Mouse (Mus musculus) testis, postnatal 10 days (tissue): Measurements from ENCODE around the gene Clhc1.
"Not testable (repeated sequence)": the region's sequence is repeated elsewhere in the genome, so short reads cannot be mapped to it uniquely, and the experiment has no call there.

Source experiments
- DNase-seq: peaks from one replicate; pipeline ENCODE4 v3.0.0; 2021; ENCODE audit warnings: low spot score

Clhc1 gene

DNA sequence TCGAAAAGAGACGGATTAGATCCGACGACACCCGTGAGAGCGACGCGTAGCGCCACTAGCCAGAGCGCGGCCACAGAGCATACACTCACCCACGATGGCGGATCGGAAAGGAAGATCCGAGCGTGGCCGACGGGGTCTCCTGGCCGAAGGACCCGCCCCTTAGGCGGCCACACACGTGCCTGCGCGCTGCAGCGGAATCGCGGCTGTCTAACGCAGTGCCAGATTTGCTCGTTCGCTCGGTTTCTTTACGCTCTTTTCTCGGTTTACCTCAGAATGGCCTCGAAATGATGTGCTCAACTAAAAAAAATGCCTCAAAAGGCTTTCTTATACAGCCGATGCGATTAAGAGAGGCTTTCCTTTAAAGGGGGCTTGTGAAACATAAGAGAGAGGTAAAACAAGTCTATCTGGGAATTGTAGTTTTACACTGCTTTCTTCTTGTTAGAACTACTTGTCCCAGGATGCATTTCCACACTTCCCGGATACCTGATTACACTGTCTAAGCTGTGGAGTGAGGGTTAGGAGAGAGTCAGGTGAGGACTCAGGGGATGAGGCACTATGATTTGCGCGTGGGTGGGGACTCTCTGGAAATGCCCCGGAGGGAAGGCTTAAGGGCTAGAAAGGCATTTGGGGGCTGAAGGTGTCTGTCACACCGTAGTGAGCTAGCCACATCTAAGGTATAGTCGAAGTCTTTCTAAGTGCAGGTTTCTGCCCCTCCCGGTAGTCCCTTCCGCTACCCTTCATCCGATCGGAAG lies at the start of gene Clhc1, which contains the start of gene Rps27a:
TSS of gene Clhc1 (plus strand) at position 199 of the 752 bp plus-strand sequence.
TSS of gene Rps27a (minus strand) at position 358 of the 752 bp plus-strand sequence.
- peak; percentile 97 for DNase-seq

DNA sequence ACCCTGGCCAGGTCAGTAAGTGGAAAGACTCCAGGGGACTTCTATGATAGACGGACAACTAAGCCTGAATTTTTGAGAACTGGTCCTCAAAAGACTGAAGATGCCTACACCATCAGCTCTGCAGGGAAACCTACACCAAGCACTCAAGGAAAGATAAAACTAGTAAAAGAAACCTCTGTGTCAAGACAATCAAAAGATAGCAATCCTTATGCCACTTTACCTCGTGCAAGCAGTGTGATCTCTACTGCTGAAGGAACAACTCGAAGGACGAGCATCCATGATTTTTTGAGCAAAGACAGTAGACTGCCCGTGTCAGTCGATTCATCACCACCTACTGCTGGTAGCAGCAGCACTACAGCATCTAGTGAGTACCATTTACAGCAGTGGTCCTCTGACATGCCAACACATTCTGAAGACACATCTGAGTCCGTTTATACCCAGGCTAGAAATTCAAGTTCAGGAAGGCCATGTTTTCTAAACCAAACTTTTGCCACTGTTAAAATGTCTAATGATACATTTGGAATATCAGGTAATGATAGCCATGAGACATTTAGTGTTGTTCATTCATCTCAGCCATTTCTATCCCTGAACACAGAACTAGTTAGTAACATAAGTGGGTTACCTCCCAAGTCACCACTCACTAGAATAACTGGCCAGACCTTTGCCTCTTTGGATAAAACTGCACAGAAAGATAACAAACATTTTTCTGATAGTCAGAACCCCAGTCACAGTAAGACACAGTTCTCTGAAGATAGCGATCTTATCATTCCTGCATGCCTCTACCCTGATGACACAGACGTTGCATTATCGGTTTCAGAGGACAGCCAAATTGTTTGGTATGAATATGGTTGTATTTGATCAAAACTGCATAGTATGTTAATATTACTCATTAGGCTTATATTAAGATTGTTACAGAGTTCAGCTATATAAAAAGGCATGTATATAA lies 43.5 kb upstream of the Clhc1 start:
- no peak for DNase-seq

DNA sequence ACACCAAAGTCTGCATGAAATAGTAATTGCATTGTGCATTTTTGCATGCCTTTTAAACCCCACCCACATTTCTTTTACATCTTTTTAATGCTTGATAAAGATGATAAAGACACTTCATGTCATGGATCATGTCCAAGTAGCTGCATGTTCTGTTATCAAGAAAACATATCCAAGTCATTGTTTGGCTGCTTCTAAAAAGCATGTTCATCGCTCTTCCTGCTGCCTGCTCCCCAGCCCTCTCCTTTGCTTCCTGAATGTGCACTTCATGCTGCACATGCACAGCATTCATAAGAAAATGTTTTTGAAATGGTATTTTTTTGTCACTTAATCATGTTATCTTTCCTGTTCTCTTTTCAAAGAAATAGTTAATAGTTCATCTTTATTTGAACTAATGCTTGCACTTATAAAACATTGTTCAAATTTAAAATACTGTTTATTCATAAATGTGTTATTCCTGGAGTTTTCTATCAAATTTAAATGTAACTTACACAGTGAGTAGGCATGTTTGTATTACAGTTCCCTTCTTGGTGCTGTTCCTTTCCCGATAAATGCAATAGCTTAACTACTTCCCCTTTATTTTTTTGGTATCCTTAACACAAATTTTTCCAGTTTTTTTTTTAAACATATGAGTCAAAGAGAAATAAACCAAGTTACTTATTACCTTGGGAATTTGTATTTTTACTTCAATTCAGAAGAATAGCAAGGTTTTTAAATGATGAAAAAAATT lies 42.7 kb upstream of the Clhc1 start:
- no peak for DNase-seq

DNA sequence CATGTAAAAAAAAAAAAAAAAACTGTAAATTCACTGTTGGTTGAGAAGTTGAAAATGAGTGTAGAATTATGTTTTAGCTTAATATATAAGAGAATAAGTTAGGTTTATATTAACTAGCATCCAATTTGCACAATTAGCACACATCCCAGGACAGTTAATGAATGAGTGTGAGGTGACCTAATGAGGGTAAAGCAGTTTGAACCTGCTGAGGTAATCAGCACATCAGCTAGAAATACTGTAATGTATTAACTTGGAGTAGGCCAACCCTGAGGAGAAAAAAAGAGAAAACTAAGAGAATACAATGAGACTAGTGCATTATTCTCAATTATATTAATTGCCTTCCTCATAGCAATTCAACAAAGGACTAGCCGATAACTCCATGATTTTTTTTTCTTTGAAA lies 38.3 kb upstream of the Clhc1 start:
- DNase-seq: no peak

DNA sequence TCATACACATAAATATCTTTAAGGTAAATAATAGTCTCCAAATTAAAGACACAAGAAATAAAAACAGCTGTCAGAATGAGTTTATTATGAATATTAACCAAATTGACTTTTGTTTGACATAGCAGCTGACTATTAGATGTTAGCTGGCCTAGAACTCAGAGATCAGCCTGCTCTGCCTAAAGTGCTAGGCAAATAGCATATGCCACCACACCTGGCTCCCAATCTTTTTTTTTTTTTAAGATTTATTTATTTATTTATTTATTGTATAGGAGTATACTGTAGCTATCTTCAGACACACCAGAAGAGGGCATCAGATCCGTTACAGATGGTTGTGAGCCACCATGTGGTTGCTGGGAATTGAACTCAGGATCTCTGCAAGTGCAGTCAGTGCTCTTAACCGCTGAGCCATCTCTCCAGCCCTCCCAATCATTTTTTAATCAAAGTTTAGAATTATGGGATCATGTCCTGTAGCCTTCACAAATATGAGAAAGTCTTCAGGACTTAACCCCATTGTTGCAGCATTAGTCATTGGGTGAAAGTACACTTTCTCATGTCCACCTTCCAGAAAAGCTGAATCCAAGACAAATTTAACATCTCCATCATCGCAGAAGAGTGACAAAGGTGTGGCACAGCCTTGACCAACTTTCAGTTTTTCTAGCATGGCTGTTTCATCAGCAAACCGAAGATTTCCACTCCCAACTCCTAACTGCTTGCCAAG lies 34.8 kb upstream of the Clhc1 start:
- DNase-seq: no peak

DNA sequence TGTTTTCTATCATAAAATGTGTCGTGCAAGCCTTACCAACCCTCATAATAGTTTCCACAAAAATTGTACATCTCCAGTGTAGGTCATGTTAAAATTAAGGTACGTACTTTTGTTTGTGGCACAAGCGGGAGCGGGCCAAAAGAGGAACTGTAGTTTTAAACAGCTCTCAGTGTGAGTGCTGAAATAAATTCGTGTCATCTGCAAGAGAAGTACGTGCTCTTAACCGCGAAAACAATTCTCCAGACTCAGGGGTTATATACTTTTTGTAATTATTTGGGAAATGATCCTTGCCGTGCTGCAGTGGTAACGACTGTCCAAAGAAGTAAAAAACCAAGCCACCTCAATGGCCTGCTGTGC lies 33.4 kb upstream of the Clhc1 start:
- DNase-seq: no peak

DNA sequence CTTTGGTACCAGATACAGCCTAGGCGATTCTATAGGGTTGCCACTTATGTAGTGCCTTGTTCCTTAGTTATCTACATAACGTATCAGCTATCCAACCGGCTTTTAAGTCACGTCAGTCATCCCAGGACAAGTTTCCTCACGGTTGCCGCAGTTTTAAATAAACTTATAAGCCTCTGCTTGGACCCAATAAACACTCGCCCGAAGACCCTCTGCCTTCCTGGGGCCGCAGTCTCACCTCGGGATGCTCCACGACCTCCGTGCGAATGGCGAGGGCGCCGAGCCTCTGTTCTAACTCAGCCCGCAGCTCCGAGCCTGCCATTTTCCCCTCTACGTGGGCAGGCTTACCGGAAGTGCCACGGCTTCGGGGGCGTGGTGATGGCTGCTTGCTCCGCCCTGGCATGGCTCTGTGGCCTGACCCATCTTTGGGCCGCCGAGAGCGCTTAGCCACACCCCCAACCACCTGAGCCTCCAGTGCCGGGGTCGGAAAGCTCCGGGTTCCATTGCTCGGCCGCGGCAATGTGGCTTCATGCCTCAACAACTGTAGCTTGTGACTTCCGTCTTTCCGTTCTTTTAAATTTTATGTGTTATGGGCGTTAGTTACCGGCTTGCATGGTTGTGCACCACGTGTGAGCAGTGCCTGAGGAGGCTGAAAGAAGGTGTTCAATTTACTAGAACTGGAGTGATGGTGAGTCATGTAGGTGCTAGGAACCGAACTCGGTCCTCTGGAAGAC lies 32.9 kb upstream of the Clhc1 start, which contains the start of gene Prorsd1:
TSS of gene Prorsd1 (minus strand) at position 352 of the 731 bp plus-strand sequence.
- DNase-seq: peak; percentile 95

DNA sequence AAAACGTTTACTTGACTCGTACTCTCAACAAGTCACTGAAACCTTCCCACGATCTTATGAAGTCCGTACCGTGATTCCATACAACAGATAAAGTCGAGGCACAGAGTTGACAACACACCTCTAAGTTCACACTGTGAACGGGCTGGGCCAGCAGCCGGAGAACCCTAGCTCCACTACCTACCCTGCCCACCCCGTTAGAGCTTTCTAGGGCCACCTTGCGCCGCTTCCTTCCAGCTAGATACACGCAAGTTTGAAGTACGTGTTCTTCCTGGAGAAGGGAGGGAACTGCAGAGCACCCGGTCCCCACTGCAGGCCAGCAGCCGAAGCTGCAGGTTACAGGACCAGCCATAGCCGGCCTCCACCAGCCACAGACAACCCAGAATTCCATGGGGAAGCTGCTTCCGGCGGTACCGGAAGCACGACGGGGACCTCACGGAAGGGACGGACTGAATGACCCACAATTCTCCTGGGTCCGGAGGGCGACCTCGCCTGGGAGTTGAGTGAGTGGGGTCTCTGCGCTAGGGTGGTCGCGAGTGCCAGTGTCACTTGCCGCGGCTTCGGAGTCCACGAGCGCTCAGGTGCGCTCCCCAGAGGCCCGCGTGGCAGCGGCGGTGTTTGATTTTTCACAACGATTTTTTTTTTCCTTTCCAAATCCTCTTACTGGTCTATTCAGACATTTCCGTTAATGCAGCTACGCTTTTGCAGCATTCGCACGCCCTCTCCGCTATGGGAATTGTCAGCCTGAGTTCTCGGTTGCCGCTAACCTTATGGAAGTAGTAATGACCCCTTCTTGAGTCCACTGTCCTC lies 21.6 kb upstream of the Clhc1 start, which contains the start of gene Mtif2:
TSS of gene Mtif2 (plus strand) at position 421 of the 807 bp plus-strand sequence.
- peak; percentile 85 for DNase-seq

DNA sequence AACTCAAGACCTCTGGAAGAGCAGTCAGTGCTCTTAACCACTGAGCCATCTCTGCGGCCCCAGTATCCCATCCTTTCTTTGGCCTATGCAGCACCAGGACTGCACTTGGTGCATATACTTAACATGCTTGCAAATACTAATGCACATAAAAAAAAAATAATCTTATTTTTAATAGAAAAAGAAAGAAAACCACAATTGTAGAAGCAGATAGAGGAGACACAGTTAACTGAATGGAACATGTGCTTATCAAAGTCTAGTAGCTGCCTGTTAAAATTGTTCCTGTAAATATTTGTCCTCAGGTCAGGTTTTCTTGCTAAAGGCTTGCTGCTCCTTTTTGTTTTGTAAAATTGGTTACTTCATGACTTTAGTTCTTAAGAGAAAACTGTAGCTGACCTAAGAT lies 9.5 kb upstream of the Clhc1 start:
- no peak for DNase-seq

DNA sequence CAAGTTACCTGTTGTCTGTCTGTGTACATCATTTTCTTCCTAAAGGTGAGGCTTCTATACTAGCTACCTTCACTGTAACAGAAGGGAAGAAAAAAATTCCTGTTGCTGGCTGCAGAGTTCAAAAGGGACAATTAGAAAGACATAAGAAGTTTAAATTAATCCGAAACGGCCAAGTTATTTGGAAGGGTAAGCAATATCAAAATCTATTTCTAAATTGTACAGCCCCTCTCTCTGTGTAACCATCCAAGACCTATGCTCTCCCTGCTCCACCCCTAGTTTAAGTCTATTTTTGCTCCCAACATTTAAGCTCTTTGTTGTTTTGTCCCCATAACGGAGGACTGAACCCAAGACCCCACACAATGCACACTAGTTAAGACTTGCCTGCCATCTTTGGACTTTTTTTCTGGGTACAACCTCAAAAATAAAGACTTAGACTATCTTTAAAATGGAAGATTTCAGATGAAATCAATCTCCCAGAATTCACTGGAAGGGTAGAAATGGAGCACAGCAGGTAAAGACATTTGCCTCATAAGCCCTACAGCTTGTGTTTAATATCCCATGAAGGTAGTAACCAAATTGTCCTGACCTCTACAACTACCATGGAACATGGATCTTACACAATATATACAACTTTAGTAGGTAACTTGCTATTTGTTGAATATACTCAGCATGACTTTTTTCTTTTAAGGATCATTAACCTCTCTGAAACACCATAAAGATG lies 3.4 kb upstream of the Clhc1 start:
- no peak for DNase-seq

DNA sequence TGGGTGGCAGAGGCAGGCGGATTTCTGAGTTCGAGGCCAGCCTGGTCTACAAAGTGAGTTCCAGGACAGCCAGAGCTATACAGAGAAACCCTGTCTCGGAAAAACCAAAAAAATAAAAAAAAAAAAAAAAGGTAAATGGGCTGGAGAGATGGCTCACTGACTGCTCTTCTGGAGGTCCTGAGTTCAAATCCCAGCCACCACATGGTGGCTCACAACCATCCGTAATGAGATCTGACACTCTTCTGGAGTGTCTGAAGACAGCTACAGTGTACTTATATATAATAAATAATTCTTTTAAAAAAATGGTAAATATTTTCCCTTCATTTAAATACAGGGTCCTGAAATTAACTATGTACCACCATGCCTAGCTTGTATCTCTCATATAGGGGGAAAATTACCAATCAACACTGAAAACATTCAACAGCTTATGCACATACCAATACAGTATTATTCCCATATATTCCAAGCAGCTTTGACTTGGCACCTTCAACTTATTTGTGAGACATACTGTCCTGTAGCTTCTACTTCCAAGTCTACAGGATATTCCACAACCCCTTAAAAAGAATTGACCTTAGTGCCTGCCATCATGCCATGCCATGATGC lies 2.5 kb upstream of the Clhc1 start:
- not testable (repeated sequence) for DNase-seq

DNA sequence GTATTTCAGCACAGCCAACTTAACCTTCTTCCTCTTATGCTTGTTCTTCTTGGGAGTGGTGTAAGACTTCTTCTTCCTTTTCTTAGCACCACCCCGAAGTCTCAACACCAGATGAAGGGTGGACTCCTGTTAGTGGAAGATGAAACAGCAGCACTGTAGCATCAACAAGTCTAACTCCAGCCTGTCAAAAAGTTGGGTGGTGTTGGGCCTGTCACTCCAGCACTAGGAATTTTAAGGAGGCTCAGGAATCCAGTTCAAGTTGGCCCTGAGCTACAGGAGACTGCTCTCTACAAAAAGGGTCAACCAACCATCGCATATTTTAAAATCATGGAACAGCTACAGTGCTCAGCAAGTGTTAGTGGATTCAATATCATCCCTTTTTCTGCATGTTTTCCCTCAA lies 1.5 kb upstream of the Clhc1 start:
- DNase-seq: not testable (repeated sequence)

DNA sequence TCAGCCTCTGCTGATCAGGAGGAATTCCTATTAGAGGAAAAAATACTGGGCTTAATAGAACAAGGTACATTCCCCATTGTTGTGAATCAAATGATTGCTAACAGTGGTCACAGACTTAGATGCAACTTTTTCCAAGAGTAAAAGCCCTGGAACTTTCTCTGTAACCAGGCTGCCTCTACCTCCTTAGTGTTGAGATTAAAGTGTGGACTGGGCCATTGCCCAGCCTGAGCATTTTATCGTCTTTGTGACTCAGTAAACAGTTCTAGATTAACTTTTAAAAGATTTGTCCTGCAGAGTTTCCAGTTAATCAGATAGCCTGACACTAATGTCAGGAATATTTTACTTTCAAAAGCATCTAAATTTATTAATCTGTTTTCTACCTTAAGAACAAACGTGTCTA lies 988 bp upstream of the Clhc1 start:
- no peak for DNase-seq

DNA sequence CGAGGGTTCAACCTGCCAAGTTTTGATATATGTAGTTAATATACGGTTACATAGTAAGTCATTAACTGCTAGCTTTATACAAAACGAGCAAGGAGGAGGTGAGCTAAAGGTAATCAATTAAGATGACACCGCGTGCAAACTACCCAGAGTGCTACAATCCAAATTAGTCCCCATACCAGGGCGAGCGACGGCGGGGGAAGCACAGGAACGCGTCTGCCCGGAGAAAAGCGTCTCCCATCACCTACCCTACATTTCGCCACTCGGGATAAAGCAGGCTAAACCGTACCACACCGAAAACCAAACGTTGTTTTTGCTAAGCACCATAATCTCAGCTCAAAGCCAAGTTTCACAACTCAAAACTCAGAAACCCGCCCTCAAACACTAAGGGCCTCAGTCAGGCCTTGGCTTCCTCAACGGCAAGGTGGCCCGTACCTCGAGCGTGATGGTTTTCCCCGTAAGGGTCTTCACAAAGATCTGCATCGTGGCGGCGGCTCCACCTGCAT lies 450 bp upstream of the Clhc1 start:
- no peak for DNase-seq

DNA sequence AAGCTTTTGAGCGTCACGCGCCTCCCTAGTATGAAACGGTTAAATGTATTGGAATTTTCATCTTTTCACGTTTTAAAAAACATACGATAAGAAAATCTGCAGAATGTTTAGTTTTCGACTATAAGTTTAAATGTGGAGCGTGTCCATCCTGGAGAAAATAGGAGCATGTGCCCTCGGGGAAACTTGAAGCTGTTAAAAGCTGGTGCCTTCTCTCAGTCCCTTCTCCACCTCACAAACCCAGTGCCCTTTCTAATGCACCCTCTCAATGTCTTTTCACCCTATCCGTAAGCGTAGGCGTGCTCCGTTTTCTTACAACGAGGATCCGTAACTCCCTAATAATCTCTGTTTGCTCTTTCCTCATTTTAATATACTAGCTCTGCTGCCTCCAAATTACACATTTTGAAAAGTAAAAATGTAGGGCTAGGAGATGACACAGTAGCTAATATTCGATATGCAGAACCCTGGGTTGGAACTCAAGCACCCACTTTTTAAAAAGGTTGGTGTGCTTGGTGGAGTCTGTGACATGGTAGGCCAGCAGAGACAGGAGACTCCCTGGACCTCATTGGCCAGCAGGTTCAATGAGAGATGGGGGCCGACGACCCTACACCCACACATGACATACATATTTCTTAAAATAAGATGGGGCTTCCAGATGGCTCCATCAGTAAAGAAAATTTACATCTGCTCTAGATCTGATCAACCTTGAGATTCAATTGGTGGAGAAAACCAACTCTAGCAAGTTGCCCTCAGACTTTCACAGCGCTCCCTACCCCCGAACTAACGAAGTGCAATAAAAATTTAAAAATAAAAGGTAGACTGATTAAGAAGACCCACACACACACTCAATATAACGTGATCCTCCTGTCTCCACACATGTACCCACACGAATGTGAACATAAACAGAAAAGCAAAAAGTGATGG lies 1.0 kb downstream of the Clhc1 start:
- DNase-seq: no peak

DNA sequence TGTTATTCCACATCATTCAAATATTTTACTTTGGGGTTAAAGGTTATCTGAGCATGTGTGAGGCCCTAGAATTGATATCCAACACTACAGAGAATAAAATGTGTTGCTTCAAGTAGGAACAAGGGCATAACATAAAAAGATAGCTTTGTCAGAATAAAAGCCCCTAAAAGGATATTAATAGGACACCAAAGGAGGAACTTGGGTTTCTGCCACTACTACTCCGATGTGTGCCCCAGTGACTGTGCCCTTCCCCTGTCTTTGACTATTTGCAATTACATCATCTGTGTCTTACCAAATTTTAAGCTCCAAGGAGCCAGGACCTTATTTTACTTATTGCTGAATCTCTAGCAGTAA lies 1.7 kb downstream of the Clhc1 start:
- no peak for DNase-seq

DNA sequence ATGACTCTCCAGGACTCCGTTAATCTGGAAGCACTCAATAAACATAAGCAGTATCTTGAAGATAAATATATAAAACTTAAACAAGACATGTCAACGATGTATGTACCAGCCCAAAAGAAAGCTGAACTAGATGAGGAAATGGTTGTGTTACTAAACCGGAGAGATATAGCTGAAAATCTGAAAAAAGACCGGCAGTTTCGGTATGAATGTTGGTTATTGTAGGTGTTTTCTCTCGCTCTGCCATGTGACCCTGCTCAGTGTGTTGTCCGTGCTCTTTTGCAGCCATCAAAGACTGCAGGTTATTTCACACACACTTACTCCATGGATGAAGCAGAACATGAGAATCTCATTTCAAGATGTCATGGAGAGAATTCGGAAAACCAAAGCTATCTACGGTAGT lies 12.7 kb downstream of the Clhc1 start:
- DNase-seq: no peak

DNA sequence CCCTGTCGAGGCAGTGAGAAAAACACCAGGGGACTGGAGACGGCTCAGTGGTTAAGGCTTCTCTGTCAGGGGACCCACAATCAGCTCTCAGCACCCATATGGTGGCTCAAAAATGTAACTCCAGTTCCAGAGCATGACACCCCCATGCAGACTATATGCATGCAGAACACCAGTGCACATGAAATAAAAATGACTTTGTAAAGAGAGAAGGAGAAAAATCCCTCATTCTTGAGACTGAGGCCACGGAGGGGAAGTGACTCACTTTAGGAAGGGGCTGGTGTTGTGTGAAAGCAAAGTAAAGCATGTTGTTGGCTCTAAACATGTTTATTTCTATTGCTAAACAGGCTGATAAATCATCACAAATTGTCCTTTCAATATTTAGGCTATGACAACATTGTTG lies 13.2 kb downstream of the Clhc1 start:
- no peak for DNase-seq
